Mouse (Mus musculus) naive thymus-derived CD4-positive, alpha-beta T cell, adult 2 months (primary cell): Measurements from ENCODE around the gene Akap8.

ENCODE experiments used
- DNase-seq: peaks from one replicate; pipeline ENCODE4 v3.0.0-alpha.2; 2011; ENCODE audit warnings: low read depth

Akap8 gene

GRCm38 (mm10) chr17:32349037-32349732, 28.1 kb upstream of the Akap8 start:
- DNase-seq = peak; percentile 82

DNA sequence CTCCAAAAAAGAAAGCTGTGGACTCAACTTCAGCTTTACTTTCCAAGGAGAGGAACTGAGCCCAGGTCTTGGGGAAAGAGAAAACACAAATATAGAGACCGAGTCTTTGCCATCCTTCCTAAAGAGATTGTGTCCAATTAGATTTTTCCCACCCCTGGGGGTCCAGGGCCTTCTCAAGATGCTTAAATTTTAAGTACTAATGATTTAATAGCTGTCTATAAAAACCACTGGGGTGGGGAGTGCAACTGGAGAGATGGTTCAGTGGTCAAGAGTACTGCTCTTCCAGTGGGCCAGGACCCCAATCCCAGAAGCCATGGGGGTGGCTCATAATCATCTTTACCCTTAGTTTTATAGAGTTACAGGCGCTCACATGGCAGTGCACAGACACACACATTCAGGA, 27.4 kb upstream of the Akap8 start:
- DNase-seq = no peak

DNA sequence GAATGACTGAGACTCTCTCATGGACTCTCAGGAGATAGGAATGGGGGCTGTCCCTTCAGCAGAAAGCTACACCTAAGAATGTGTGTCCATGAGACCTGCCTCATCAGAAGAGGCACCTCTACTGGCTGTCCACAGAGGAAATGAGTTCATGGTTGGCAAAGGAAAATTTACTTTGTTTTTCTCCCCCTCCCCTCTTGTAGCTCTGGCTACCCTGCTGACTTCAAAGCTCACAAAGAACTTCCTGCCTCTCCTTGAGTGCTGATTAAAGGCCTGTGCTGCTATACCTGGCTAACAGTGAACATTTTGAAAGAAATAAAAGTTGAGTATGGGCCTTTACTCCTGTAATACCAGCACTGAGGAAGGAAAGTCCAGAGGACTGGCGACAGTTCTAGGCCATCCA, 20.1 kb upstream of the Akap8 start:
- DNase-seq = peak; percentile 61

DNA sequence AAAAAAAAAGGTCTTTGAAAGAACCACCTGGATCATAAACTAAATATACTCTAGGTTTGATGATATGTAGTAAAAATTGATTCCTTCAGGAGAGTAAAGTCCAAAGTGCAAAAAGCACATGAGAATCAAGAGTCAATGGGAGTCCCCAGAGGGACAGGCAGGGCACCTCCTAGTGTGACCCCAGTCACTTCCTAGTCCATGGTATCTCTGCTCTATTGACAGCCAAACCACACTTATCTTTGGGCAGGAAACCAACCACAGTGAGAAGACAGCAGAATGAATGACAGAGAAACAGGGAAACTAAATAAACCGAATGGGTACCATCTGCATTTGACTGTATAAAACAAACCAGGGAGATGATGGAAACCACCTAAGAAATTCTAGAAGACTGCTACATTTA, 19.1 kb upstream of the Akap8 start:
- no peak for DNase-seq

GRCm38 (mm10) chr17:32335869-32336268, 14.8 kb upstream of the Akap8 start:
- no peak for DNase-seq

DNA sequence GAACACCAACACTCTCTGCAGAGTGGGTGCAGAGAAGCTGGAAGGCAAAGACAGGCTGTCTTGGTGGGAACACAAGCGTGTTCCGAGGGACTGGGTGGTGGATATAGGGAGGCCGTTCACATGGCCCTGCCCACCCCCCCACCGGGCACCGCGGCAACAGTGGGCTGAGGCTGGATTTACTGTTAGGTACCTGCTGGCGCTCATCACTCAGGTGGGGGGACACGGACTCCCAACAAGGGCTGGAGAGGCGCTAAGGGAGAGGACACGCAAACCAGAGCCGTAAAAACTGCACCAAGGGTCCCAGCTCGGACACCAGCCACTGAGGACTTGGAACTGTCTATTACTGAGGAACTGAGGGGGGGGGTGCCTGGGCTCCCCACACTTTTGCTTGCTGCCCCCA, 13.9 kb upstream of the Akap8 start:
- DNase-seq = no peak

DNA sequence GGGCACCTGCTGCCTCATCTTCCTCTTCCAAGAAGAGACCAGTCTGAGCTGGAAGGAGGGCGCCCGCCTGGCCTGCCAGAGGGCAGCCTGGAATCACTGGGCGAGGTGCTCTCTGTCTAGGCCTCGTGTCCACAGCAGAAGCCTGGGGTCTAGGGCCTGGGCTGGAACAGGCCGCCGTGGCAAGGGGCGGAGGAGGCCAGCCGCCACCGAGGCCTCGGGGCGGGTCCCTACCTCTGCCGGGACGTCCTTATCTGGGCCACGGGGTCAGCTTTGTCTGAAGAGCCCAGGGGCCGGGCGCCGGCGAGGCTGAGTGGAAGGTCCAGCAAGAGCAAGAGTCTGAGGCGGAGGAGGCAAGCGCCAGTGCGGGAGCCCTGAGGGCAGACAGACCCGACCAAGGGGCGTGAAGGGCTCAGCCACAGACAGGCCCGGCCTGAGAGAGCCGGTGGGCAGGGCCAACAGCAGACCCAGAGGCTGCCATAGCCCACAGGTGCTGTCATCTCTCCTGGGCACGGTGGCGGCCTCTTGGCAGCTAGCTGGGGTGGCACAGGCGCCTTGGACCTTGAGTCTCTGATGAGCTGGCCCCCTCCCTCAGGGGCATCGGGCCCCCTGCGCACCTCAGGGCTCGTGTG, 12.8 kb upstream of the Akap8 start:
- DNase-seq = no peak

- DNase-seq = no peak
These were observed 6.5 kb upstream of the Akap8 start for GRCm38 (mm10) chr17:32327501-32327900.

DNA sequence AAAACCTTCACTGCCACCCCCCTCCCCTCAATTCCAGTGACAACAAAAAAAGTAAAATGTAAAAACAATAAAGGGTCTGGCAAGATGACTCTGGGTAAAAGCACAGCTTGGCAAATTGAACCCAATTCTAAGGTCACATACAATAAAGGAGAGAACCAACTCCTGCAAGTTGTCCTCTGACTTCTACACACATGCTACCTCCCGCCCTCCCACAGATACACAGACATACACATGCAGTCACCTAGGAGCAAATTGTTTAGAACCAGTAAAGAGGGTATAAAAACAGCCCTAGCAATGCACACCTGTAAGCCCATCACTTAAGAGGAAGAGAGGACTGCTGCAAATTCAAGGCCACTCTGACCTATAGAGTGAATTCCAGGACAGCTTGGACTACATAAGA, 1.8 kb upstream of the Akap8 start:
- DNase-seq = no peak

GRCm38 (mm10) chr17:32321836-32322235, 798 bp upstream of the Akap8 start:
- DNase-seq = no peak

DNA sequence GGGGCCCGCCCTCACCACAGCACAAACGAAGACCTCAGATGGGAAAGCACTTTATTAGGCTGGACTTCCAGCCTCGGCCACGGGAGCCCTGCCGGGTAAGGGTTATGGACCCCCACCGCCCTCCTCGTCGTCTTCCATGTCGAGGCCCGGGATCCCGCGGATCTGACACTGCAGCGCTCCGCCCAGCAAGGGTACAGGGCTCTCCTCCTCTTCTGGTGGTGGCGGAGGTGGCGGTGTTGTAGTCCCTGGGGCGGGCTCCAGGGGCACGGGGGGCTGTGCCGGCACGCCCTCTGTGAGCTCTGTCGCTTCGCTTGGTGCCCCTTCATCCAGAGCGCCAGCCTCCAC, 324 bp upstream of the Akap8 start:
- DNase-seq = no peak

- DNase-seq = no peak
These were observed 1.1 kb downstream of the Akap8 start for GRCm38 (mm10) chr17:32319950-32320349.

GRCm38 (mm10) chr17:32317708-32318107, 3.3 kb downstream of the Akap8 start:
- no peak for DNase-seq

DNA sequence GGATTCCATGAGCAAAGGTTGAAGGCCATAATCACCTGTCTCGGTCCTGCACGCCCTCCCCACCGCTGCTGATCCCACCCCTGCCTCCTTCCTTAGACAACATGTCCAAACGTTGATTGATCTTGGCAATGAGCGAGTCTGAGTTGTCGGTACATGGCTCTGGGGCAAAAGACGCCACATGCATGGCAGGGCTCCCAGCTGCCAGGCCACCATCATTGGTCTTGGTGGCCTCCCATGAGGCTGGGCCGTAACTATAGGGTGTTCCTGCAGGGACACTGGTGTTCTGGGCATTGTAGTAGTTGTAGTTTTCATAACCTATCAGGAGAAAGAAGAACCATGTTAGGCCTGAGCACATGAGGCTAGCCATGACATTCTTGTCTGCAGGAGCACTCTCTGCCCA, 4.0 kb downstream of the Akap8 start:
- DNase-seq = no peak

GRCm38 (mm10) chr17:32315560-32315959, 5.5 kb downstream of the Akap8 start:
- no peak for DNase-seq

- DNase-seq = no peak
These were observed 7.1 kb downstream of the Akap8 start for GRCm38 (mm10) chr17:32313892-32314291.

DNA sequence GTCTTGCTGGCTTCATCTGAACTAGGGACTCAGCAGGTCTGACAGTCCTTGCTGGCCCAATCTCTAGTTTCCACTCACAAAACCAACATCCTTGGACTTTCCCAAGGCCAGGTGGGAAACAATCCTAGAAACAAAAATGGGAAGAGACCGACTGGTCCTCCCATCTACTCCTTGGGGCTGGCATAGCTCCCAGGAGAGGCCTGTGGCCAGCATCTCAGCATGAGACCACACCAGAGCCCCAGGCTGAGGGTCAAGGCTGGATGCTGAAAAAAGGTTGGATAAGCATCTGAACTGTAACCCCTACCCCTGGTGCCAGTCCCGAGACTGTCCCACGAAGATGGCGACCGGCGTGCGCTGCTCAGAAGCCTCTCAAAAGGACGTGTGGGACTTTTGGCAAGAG, 8.2 kb downstream of the Akap8 start:
- no peak for DNase-seq

DNA sequence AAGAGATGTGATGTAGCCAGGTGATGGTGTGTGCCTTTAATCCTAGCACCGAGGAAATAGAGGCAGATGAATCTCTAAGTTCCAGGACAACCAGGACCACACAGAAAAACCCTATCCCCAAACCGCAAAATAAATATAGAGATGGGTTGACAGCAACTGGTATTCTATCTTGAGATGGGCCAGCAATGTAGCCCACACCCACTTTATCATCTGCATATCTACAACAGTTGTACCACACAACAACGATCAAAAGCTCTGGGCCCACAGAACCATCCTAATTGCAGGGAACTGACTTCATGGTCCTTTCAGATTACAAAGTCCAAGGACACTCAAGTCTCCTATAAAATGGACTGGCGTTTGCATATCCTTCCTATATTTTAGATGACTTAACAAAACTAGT, 13.1 kb downstream of the Akap8 start:
- DNase-seq = no peak

DNA sequence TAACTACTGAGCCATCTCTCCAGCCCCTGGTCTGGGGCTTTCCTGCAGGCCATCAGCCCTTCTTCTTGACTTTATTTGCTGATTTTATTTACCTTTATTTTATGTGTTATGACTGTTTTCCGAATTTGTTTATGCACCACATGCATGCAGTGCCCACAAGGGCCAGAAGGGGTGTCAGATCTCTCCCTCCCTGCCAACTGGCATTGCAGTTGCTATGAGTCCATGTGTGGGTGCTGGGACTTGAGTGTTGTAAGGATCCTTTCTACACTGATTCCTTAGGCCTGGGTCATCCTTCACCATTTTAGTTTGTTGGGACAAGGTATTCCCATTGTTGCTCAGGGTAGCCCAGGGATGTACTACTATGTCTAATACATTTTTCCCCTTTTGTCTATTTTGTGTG, 22.9 kb downstream of the Akap8 start:
- no peak for DNase-seq

- DNase-seq = no peak
These were observed 25.1 kb downstream of the Akap8 start for GRCm38 (mm10) chr17:32295901-32296300.

- DNase-seq = no peak
These were observed 25.9 kb downstream of the Akap8 start for GRCm38 (mm10) chr17:32295160-32295559.

GRCm38 (mm10) chr17:32285138-32285670, 35.8 kb downstream of the Akap8 start:
- peak; percentile 28 for DNase-seq

GRCm38 (mm10) chr17:32284262-32285137, 36.5 kb downstream of the Akap8 start, which contains the start of gene Brd4:
Gene Brd4 (minus strand): TSS chr17:32284722.
- peak; percentile 91 for DNase-seq
